Mouse (Mus musculus) embryonic facial prominence, embryonic 13.5 days (tissue): Measurements from ENCODE around the gene 2900026A02Rik. TPM values are rescaled to one million over a fixed set of nuclear protein-coding genes. Genes with fewer than 3 reads are reported as not detected.

Source experiments
- ATAC-seq: fragments of 200-750 bp; cut with Nextera tagmentation; 2 replicates; pipeline ENCODE4 v1.8.0; 2017; ENCODE audit warnings: low read depth; ENCODE audit not compliant: insufficient number of reproducible peaks, insufficient read depth, low FRiP score, low TSS enrichment
- H3K27ac ChIP-seq: fragments of 300-500 bp; sonication (generic); 2 replicates; pipeline ENCODE4 v1.5.1; 2015; ENCODE audit warnings: moderate library complexity, mild to moderate bottlenecking, inconsistent platforms
- H3K27me3 ChIP-seq: fragments of 300-500 bp; sonication (generic); 2 replicates; pipeline ENCODE4 v1.6.1; 2015; ENCODE audit warnings: mild to moderate bottlenecking, inconsistent platforms
- H3K36me3 ChIP-seq: fragments of 300-500 bp; sonication (generic); 2 replicates; pipeline ENCODE4 v1.6.1; 2015; ENCODE audit warnings: mild to moderate bottlenecking, inconsistent platforms
- H3K4me1 ChIP-seq: fragments of 300-500 bp; sonication (generic); 2 replicates; pipeline ENCODE4 v1.6.1; 2015; ENCODE audit warnings: inconsistent platforms
- H3K4me2 ChIP-seq: fragments of 300-500 bp; sonication (generic); 2 replicates; pipeline ENCODE4 v1.6.1; 2015; ENCODE audit warnings: moderate library complexity, mild to moderate bottlenecking, inconsistent platforms
- H3K4me3 ChIP-seq: fragments of 300-500 bp; sonication (generic); 2 replicates; pipeline ENCODE4 v1.5.1; 2015; ENCODE audit warnings: mild to moderate bottlenecking, inconsistent platforms
- H3K9ac ChIP-seq: fragments of 300-500 bp; sonication (generic); 2 replicates; pipeline ENCODE4 v1.6.1; 2015; ENCODE audit warnings: mild to moderate bottlenecking, inconsistent platforms
- H3K9me3 ChIP-seq: fragments of 300-500 bp; sonication (generic); 2 replicates; pipeline ENCODE4 v1.6.1; 2016; ENCODE audit warnings: inconsistent platforms
- WGBS: fragments of 180-500 bp; shearing (Covaris S2); methylation state at CpG from one replicate; pipeline ENCODE4 v1.1.7; 2015; ENCODE audit warnings: mixed read lengths; 5-methylcytosine and 5-hydroxymethylcytosine counted together
- polyA plus RNA-seq: library from polyadenylated mRNA; unstranded; fragments of >200 nt; fragmentation: Nextera tagmentation; extraction: Ambion mirVana; gene quantifications from 2 replicates; pipeline ENCODE4 v1.2.1, GENCODE M21; 2015

The 2900026A02Rik gene
- polyA plus RNA-seq, 1 experiment from 2014 or later, result 8.6 TPM

- H3K4me1 ChIP-seq, result peaks cover 25% of the 10 kb centered on the region
- peak overlapping the region; percentile 62; the same call in 1 of the 2 replicates for H3K27ac ChIP-seq
- H3K9ac ChIP-seq, result no peak overlapping the region
- no peak for ATAC-seq
- no peak overlapping the region for H3K4me2 ChIP-seq
- 82% methylated on average over 13 of the region's 13 CpGs for WGBS
- no peaks in the 10 kb centered on the region for H3K9me3 ChIP-seq
- H3K27me3 ChIP-seq, result no peaks in the 10 kb centered on the region
- no peak overlapping the region for H3K4me3 ChIP-seq
- no peaks in the 10 kb centered on the region for H3K36me3 ChIP-seq
These were observed 11.1 kb downstream of the 2900026A02Rik start for GRCm38 (mm10) chr5:113209898-113210297.

- Histone ChIP-seq H3K4me1 (peaks cover 25% of the 10 kb centered on the region), H3K9me3 (no peaks in the 10 kb centered on the region), H3K4me3 (no peak overlapping the region), H3K9ac (no peak overlapping the region), H3K36me3 (no peaks in the 10 kb centered on the region), H3K4me2 (no peak overlapping the region), H3K27me3 (no peaks in the 10 kb centered on the region), H3K27ac (peak overlapping the region; percentile 62)
- WGBS, result 43% methylated on average over 11 of the region's 11 CpGs
- no peak for ATAC-seq
These were observed 11.7 kb downstream of the 2900026A02Rik start for GRCm38 (mm10) chr5:113209401-113209750.

- Histone ChIP-seq H3K4me3 (no peak overlapping the region), H3K36me3 (no peaks in the 10 kb centered on the region), H3K27ac (peak overlapping the region; percentile 62), H3K9ac (no peak overlapping the region), H3K4me1 (peaks cover 25% of the 10 kb centered on the region), H3K4me2 (no peak overlapping the region), H3K27me3 (no peaks in the 10 kb centered on the region), H3K9me3 (no peaks in the 10 kb centered on the region)
- ATAC-seq, result no peak
- 41% methylated on average over 11 of the region's 11 CpGs for WGBS
These were observed 12.2 kb downstream of the 2900026A02Rik start for GRCm38 (mm10) chr5:113208622-113209400.

GRCm38 (mm10) chr5:113208048-113208447 lies 13.0 kb downstream of the 2900026A02Rik start:
- Histone ChIP-seq H3K4me1 (peaks cover 21% of the 10 kb centered on the region), H3K9ac (no peak overlapping the region), H3K27me3 (no peaks in the 10 kb centered on the region), H3K27ac (no peak overlapping the region), H3K4me3 (no peak overlapping the region), H3K36me3 (no peaks in the 10 kb centered on the region), H3K4me2 (no peak overlapping the region), H3K9me3 (0 out of 2 replicates have a peak, but pooled peaks cover 1% of the 10 kb centered on the region)
- no peak for ATAC-seq
- WGBS, result 63% methylated on average over 4 of the region's 4 CpGs

- no peak for ATAC-seq
- H3K27me3 ChIP-seq, result no peaks in the 10 kb centered on the region
- no peaks in the 10 kb centered on the region for H3K36me3 ChIP-seq
- H3K27ac ChIP-seq, result no peak overlapping the region
- no peak overlapping the region for H3K9ac ChIP-seq
- H3K4me1 ChIP-seq, result peaks cover 21% of the 10 kb centered on the region
- 0 out of 2 replicates have a peak, but pooled peaks cover 4% of the 10 kb centered on the region for H3K9me3 ChIP-seq
- H3K4me2 ChIP-seq, result no peak overlapping the region
- WGBS, result 51% methylated on average over 9 of the region's 9 CpGs
- no peak overlapping the region for H3K4me3 ChIP-seq
These were observed 14.2 kb downstream of the 2900026A02Rik start for GRCm38 (mm10) chr5:113206670-113207352.

GRCm38 (mm10) chr5:113204193-113204592 lies 16.8 kb downstream of the 2900026A02Rik start:
- Histone ChIP-seq H3K9me3 (0 out of 2 replicates have a peak, but pooled peaks cover 4% of the 10 kb centered on the region), H3K36me3 (no peaks in the 10 kb centered on the region), H3K4me3 (no peak overlapping the region), H3K9ac (no peak overlapping the region), H3K27ac (no peak overlapping the region; the same call in 1 of the 2 replicates), H3K4me1 (peaks cover 14% of the 10 kb centered on the region), H3K27me3 (no peaks in the 10 kb centered on the region), H3K4me2 (no peak overlapping the region)
- WGBS, result 86% methylated on average over 9 of the region's 9 CpGs
- no peak for ATAC-seq

- WGBS, result 87% methylated on average over 10 of the region's 10 CpGs
- ATAC-seq, result no peak
- H3K27ac ChIP-seq, result no peak overlapping the region
These were observed 21.3 kb downstream of the 2900026A02Rik start for GRCm38 (mm10) chr5:113199772-113200134.

GRCm38 (mm10) chr5:113199126-113199771 lies 21.8 kb downstream of the 2900026A02Rik start:
- Histone ChIP-seq H3K9me3 (0 out of 2 replicates have a peak, but pooled peaks cover 4% of the 10 kb centered on the region), H3K36me3 (no peaks in the 10 kb centered on the region), H3K4me2 (no peak overlapping the region), H3K27ac (no peak overlapping the region), H3K27me3 (no peaks in the 10 kb centered on the region), H3K9ac (peak overlapping the region; percentile 6; the same call in 1 of the 2 replicates), H3K4me1 (peaks cover 21% of the 10 kb centered on the region), H3K4me3 (no peak overlapping the region)
- ATAC-seq, result no peak
- 51% methylated on average over 8 of the region's 8 CpGs for WGBS

More at GRCm38 (mm10) chr5:113199772-113200134, 21.3 kb downstream of the 2900026A02Rik start:
- no peaks in the 10 kb centered on the region for H3K36me3 ChIP-seq
- H3K9me3 ChIP-seq, result 0 out of 2 replicates have a peak, but pooled peaks cover 4% of the 10 kb centered on the region
- H3K9ac ChIP-seq, result no peak overlapping the region
- no peak overlapping the region; the same call in 1 of the 2 replicates for H3K4me2 ChIP-seq
- H3K4me1 ChIP-seq, result peaks cover 18% of the 10 kb centered on the region
- no peak overlapping the region for H3K4me3 ChIP-seq
- no peaks in the 10 kb centered on the region for H3K27me3 ChIP-seq

- peaks cover 21% of the 10 kb centered on the region for H3K4me1 ChIP-seq
- no peaks in the 10 kb centered on the region for H3K27me3 ChIP-seq
- H3K36me3 ChIP-seq, result no peaks in the 10 kb centered on the region
- no peak for ATAC-seq
- no peak overlapping the region for H3K4me3 ChIP-seq
- peak overlapping the region; percentile 44; the same call in 1 of the 2 replicates for H3K27ac ChIP-seq
- WGBS, result 58% methylated on average over 9 of the region's 9 CpGs
- no peaks in the 10 kb centered on the region for H3K9me3 ChIP-seq
- no peak overlapping the region for H3K4me2 ChIP-seq
- no peak overlapping the region for H3K9ac ChIP-seq
These were observed 23.9 kb downstream of the 2900026A02Rik start for GRCm38 (mm10) chr5:113196916-113197794.

- no peaks in the 10 kb centered on the region for H3K27me3 ChIP-seq
- no peaks in the 10 kb centered on the region for H3K36me3 ChIP-seq
- no peak for ATAC-seq
- H3K4me3 ChIP-seq, result no peak overlapping the region
- H3K9me3 ChIP-seq, result no peaks in the 10 kb centered on the region
- H3K27ac ChIP-seq, result peak overlapping the region; percentile 44; the same call in 1 of the 2 replicates
- H3K4me2 ChIP-seq, result no peak overlapping the region
- no peak overlapping the region for H3K9ac ChIP-seq
- peaks cover 21% of the 10 kb centered on the region for H3K4me1 ChIP-seq
- WGBS, result 90% methylated on average over 6 of the region's 6 CpGs
These were observed 25.1 kb downstream of the 2900026A02Rik start for GRCm38 (mm10) chr5:113195907-113196306.

GRCm38 (mm10) chr5:113195451-113195850 lies 25.6 kb downstream of the 2900026A02Rik start:
- Histone ChIP-seq H3K9me3 (no peaks in the 10 kb centered on the region), H3K27ac (no peak overlapping the region), H3K27me3 (no peaks in the 10 kb centered on the region), H3K4me3 (no peak overlapping the region), H3K9ac (no peak overlapping the region), H3K4me2 (no peak overlapping the region), H3K36me3 (no peaks in the 10 kb centered on the region), H3K4me1 (peaks cover 21% of the 10 kb centered on the region)
- WGBS, result 56% methylated on average over 12 of the region's 12 CpGs
- no peak for ATAC-seq
